Mouse (Mus musculus) T-helper 17 cell (primary cell): ENCODE results near the gene Glycam1.

Experiments used
- in situ Hi-C, 2 experiments: fragments of 300-600 bp; cut with MboI, MseI; formaldehyde crosslinking; loops; 1 replicate in 1 of 2; 2 replicates in 1 of 2; pipeline ENCODE4 v1.15.1; 2025; ENCODE audit warnings: high pct_unique_total_duplicates in 2 of 2

Gene Glycam1

GRCm38 (mm10) chr15:103519386-103520378 lies 45.2 kb downstream of the Glycam1 start:
- in situ Hi-C loops = no loop called here

- in situ Hi-C loops = no loop called here
These were observed 46.1 kb downstream of the Glycam1 start for GRCm38 (mm10) chr15:103518600-103519385.

GRCm38 (mm10) chr15:103514914-103515313 lies 50.0 kb downstream of the Glycam1 start:
- in situ Hi-C loops = no loop called here

GRCm38 (mm10) chr15:103514119-103514518 lies 50.8 kb downstream of the Glycam1 start:
- in situ Hi-C loops = no loop called here

- in situ Hi-C loops = no loop called here
These were observed 51.3 kb downstream of the Glycam1 start for GRCm38 (mm10) chr15:103513621-103514031.
